Mouse (Mus musculus) bone marrow macrophage, adult 2 months (primary cell): ENCODE data around the gene Sorcs1.

Source experiments
- CTCF ChIP-seq: IDR thresholded peaks from 2 replicates; pipeline ENCODE4 v1.5.1; 2012; ENCODE audit warnings: low read depth, mild to moderate bottlenecking, low read length, moderate library complexity
- POLR2A ChIP-seq: IDR thresholded peaks from 2 replicates; pipeline ENCODE4 v1.6.1; 2012; ENCODE audit warnings: mild to moderate bottlenecking, low read depth, low read length, borderline replicate concordance

GRCm38 (mm10) chr19:50336751-50337150 is 341.7 kb downstream of the Sorcs1 start:
- TF ChIP-seq CTCF (no peak), POLR2A (no peak)
